ENCODE assay signal across 8 mouse cellular contexts in the genomic region with DNA sequence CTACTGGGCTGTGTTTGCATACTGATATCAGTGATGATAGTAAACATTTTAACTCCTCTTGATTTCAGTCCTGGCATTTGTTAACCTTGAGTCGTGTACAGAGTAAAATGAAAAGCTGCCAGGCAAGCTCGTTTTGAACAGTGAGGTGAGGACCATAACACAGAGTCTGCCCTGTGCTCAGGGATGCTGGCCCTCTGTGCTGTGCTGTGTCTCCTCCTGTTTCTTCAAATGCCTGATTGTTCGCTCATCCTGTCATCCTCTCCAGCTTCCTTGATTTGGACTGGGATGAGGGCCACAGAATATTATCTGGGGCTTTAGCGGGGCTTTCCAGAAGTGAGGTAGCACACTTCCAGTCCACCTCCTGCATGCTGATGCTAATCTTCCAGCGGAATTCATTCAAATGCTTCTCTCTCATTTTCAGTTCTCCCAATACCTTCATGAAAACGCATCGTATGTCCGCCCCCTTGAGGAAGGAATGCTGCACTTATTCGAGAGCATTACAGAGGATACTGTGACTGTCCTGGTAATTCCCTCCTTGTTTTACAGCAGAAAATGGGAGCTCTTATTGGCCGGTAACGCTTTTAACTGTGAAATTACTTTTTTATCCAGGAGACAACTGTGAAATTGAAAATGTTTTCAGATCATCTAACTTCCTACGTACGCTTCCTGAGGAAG. TPM values are rescaled to one million over a fixed set of nuclear protein-coding genes. Genes with fewer than 3 reads are reported as not detected.
A peak's percentile ranks its signal among the peaks of the same experiment; 100 is the strongest.
DNase-seq lines count a peak whose midpoint lies in the region; ATAC-seq and TF ChIP-seq lines count a peak whose summit lies in the region.

No protein-coding gene starts in this region.

- peaks cover 14 to 45% of the 10 kb centered on the region in 2 experiments for H3K4me1 ChIP-seq in CH12.LX (ENCODE audit: control insufficient read depth in 1 of 2, insufficient read depth in 2 of 2)
- H3K4me1 ChIP-seq in embryonic facial prominence, embryonic 12.5 days: peaks cover 5% of the 10 kb centered on the region; the same call in 1 of the 2 replicates
- no peaks in the 10 kb centered on the region; the same call in 1 of the 2 replicates for H3K4me1 ChIP-seq in heart, embryonic 16.5 days (ENCODE audit: control insufficient read depth, insufficient read depth, low read length)
- H3K4me1 ChIP-seq in lung, embryonic 15.5 days: 0 out of 2 replicates have a peak, but pooled peaks cover 2% of the 10 kb centered on the region

- H3K79me2 ChIP-seq in CH12.LX (replicated peaks; ENCODE audit: control insufficient read depth, extremely low read depth, insufficient read depth, poor library complexity, severe bottlenecking): no peaks in the 10 kb centered on the region

- no peak for TF ChIP-seq EP300 in CH12.LX (IDR thresholded peaks at IDR 0.05; ENCODE audit: low read length)

- TF ChIP-seq CTCF in CH12.LX (conservative IDR thresholded peaks at IDR 0.05 in 1 of 2, IDR thresholded peaks at IDR 0.05 in 1 of 2; ENCODE audit: low read depth in 2 of 2, low read length in 2 of 2): peak in 1 of 2 experiments; percentile 25; a peak in 1 of 4 replicates

- H3K27ac ChIP-seq in CH12.LX (ENCODE audit: insufficient read depth, low read depth): no peak overlapping the region
- 0 out of 2 replicates have a peak overlapping the region, but pooled peaks have one; percentile 1 for H3K27ac ChIP-seq in embryonic facial prominence, embryonic 12.5 days
- no peak overlapping the region for H3K27ac ChIP-seq in heart, embryonic 16.5 days (ENCODE audit: low read length)
- no peak overlapping the region for H3K27ac ChIP-seq in lung, embryonic 15.5 days

- no peak for DNase-seq in CH12.LX (ENCODE audit: extremely low read depth)
- peak; percentile 86 for DNase-seq in adrenal gland, postnatal 10 days
- peak; percentile 89 for DNase-seq in kidney, postnatal 14 days
- DNase-seq in retina, postnatal 1 day: peak; percentile 84

- no peak overlapping the region for H3K4me2 ChIP-seq in CH12.LX (ENCODE audit: insufficient read depth, low read depth, poor library complexity, severe bottlenecking)
- H3K4me2 ChIP-seq in embryonic facial prominence, embryonic 12.5 days (replicated peaks): no peak overlapping the region
- H3K4me2 ChIP-seq in heart, embryonic 16.5 days (ENCODE audit: low read depth, low read length): 0 out of 2 replicates have a peak overlapping the region, but pooled peaks have one; percentile 3
- no peak overlapping the region for H3K4me2 ChIP-seq in lung, embryonic 15.5 days

- no peak overlapping the region for H3K4me3 ChIP-seq in CH12.LX (replicated peaks in 1 of 3; ENCODE audit: low read depth in 2 of 3, low read length in 2 of 3, poor library complexity in 1 of 3)
- no peak overlapping the region for H3K4me3 ChIP-seq in embryonic facial prominence, embryonic 12.5 days
- H3K4me3 ChIP-seq in heart, embryonic 16.5 days (ENCODE audit: low read length): no peak overlapping the region
- no peak overlapping the region for H3K4me3 ChIP-seq in lung, embryonic 15.5 days

- TF ChIP-seq RAD21 in CH12.LX (IDR thresholded peaks at IDR 0.05; ENCODE audit: low read depth, low read length): peak; percentile 18

- ATAC-seq in embryonic facial prominence, embryonic 12.5 days (ENCODE audit: insufficient number of reproducible peaks, insufficient read depth, low FRiP score, low TSS enrichment): no peak
- peak; percentile 72; the same call in 1 of the 2 replicates for ATAC-seq in heart, embryonic 16.5 days (replicated peaks; ENCODE audit: extremely low read depth, insufficient read depth, low FRiP score)
- ATAC-seq in lung, embryonic 15.5 days (ENCODE audit: borderline replicate concordance, extremely low read depth, low FRiP score, low TSS enrichment): peak; percentile 57; the same call in 1 of the 2 replicates
- no peak for ATAC-seq in megakaryocyte, adult 5-6 weeks (ENCODE audit: poor library complexity, severe bottlenecking)

- dilution Hi-C loops in CH12.LX (cut with MboI; ENCODE audit: extremely low pct_ligation_motif_present, extremely low pct_unique_long_range_greater_than_20kb, low sequenced_read_pairs): no loop called here

- whole genome bisulfite sequencing in embryonic facial prominence, embryonic 12.5 days: 23% methylated on average over 13 of the region's 13 CpGs
- WGBS in heart, embryonic 16.5 days: 33% methylated on average over 13 of the region's 13 CpGs
- WGBS in lung, embryonic 15.5 days: 28% methylated on average over 13 of the region's 13 CpGs

- no peaks in the 10 kb centered on the region for H3K27me3 ChIP-seq in CH12.LX (replicated peaks)
- no peaks in the 10 kb centered on the region for H3K27me3 ChIP-seq in embryonic facial prominence, embryonic 12.5 days
- no peaks in the 10 kb centered on the region for H3K27me3 ChIP-seq in heart, embryonic 16.5 days (ENCODE audit: control insufficient read depth, insufficient read depth, low read length)
- no peaks in the 10 kb centered on the region for H3K27me3 ChIP-seq in lung, embryonic 15.5 days

- in situ Hi-C loops in CH12.LX (cut with MboI; ENCODE audit: low pct_ligation_motif_present, low pct_unique_long_range_greater_than_20kb, low sequenced_read_pairs): no loop called here

- peaks cover 39 to 74% of the 10 kb centered on the region in 2 experiments for H3K36me3 ChIP-seq in CH12.LX (replicated peaks in 1 of 2; ENCODE audit: control insufficient read depth in 1 of 2, insufficient read depth in 1 of 2, low read length in 1 of 2)
- H3K36me3 ChIP-seq in embryonic facial prominence, embryonic 12.5 days: peaks cover 24% of the 10 kb centered on the region
- peaks cover 22% of the 10 kb centered on the region for H3K36me3 ChIP-seq in heart, embryonic 16.5 days (ENCODE audit: control insufficient read depth, insufficient read depth)
- peaks cover 14% of the 10 kb centered on the region; the same call in 1 of the 2 replicates for H3K36me3 ChIP-seq in lung, embryonic 15.5 days

- no peaks in the 10 kb centered on the region for H3K9me3 ChIP-seq in CH12.LX (replicated peaks; ENCODE audit: low read length)
- no peaks in the 10 kb centered on the region for H3K9me3 ChIP-seq in embryonic facial prominence, embryonic 12.5 days
- no peaks in the 10 kb centered on the region for H3K9me3 ChIP-seq in heart, embryonic 16.5 days (replicated peaks; ENCODE audit: control insufficient read depth, low read length)
- no peaks in the 10 kb centered on the region for H3K9me3 ChIP-seq in lung, embryonic 15.5 days

- H3K9ac ChIP-seq in CH12.LX (ENCODE audit: insufficient read depth, low read depth): no peak overlapping the region
- no peak overlapping the region for H3K9ac ChIP-seq in embryonic facial prominence, embryonic 12.5 days
- no peak overlapping the region for H3K9ac ChIP-seq in heart, embryonic 16.5 days (ENCODE audit: low read length)
- H3K9ac ChIP-seq in lung, embryonic 15.5 days: no peak overlapping the region

- no peak for TF ChIP-seq POLR2A in CH12.LX (IDR thresholded peaks at IDR 0.05; ENCODE audit: low read depth, low read length)

TF ChIP-seq in CH12.LX, 34 proteins besides CTCF, POLR2A, EP300 and RAD21:
- TF ChIP-seq KAT2A (IDR thresholded peaks at IDR 0.05; ENCODE audit: insufficient replicate concordance, low read length) (no peak), HCFC1 (IDR thresholded peaks at IDR 0.05; ENCODE audit: low read depth, low read length) (no peak), GABPA (IDR thresholded peaks at IDR 0.05; ENCODE audit: insufficient replicate concordance, low read depth, low read length) (no peak), NRF1 (IDR thresholded peaks at IDR 0.05; ENCODE audit: low read depth, low read length) (no peak), MAZ (IDR thresholded peaks at IDR 0.05; ENCODE audit: low read depth, low read length) (no peak), IRF4 (IDR thresholded peaks at IDR 0.05; ENCODE audit: low read depth, low read length) (no peak), POLR2AphosphoS2 (IDR thresholded peaks at IDR 0.05; ENCODE audit: low read depth, low read length) (no peak), MEF2A (IDR thresholded peaks at IDR 0.05; ENCODE audit: borderline replicate concordance, low read depth, low read length) (no peak), SMC3 (IDR thresholded peaks at IDR 0.05; ENCODE audit: low read depth, low read length) (no peak), RCOR1 (conservative IDR thresholded peaks at IDR 0.05; ENCODE audit: low read depth, low read length) (no peak), E2F4 (IDR thresholded peaks at IDR 0.05; ENCODE audit: insufficient replicate concordance, low read depth, low read length) (no peak)

RNA-seq across cellular contexts. Expression of gene Ppp1r21, which starts 28.4 kb away (rescaled TPM):
- total RNA-seq in CH12.LX (2012; rRNA removed) (19.2 and 21.5 TPM in 2 replicates), CH12.LX (2014; rRNA removed) (30.4 TPM in 2 replicates)
- 24.6 and 27.7 TPM in 2 replicates for polyA plus RNA-seq in CH12.LX (2012; ENCODE audit: insufficient read length, low read depth)
- 10 to 100 TPM; 30.9 to 31.1 TPM for total RNA-seq in adrenal gland, postnatal 10 days (2021)
- 21.4 and 22.9 TPM in 2 replicates for polyA plus RNA-seq in embryonic facial prominence, embryonic 12.5 days (2016; fragmentation: Nextera tagmentation; extraction: Ambion mirVana)
- polyA plus RNA-seq in heart, embryonic 16.5 days (2015; fragmentation: Nextera tagmentation; extraction: Ambion mirVana): 12.4 and 14.1 TPM in 2 replicates
- 21.7 and 24.4 TPM in 2 replicates for polyA plus RNA-seq in lung, embryonic 15.5 days (2015; fragmentation: Nextera tagmentation; extraction: Ambion mirVana)
- 128 and 132 TPM in 2 replicates for total RNA-seq in megakaryocyte, adult 5-6 weeks (2015)
- 126 and 147 TPM in 2 replicates for total RNA-seq in megakaryocyte, adult 5-6 weeks (2017)

RNA-seq across cellular contexts. Expression of gene Ston1, which starts 39.2 kb away (rescaled TPM):
- 0.98 and 1.0 TPM in 2 replicates for total RNA-seq in CH12.LX (2012; rRNA removed)
- 0.31 and 1.1 TPM in 2 replicates for total RNA-seq in CH12.LX (2014; rRNA removed)
- 3.9 and 6.0 TPM in 2 replicates for polyA plus RNA-seq in CH12.LX (2012; ENCODE audit: insufficient read length, low read depth)
- 10 to 100 TPM; 25.0 to 25.1 TPM for total RNA-seq in adrenal gland, postnatal 10 days (2021)
- polyA plus RNA-seq in embryonic facial prominence, embryonic 12.5 days (2016; fragmentation: Nextera tagmentation; extraction: Ambion mirVana): 4.7 and 4.9 TPM in 2 replicates
- polyA plus RNA-seq in heart, embryonic 16.5 days (2015; fragmentation: Nextera tagmentation; extraction: Ambion mirVana): 4.7 and 5.0 TPM in 2 replicates
- polyA plus RNA-seq in lung, embryonic 15.5 days (2015; fragmentation: Nextera tagmentation; extraction: Ambion mirVana): 6.6 and 8.4 TPM in 2 replicates
- total RNA-seq in megakaryocyte, adult 5-6 weeks (2015): not detected in 2 replicates
- total RNA-seq in megakaryocyte, adult 5-6 weeks (2017): 0.89 TPM in 1 of 2 replicates, not detected in the other

Comparison
In these comparisons a context has a peak if more than half of its experiments do, and no peak if none do; other contexts are left out.
1. ATAC-seq: peak in heart, embryonic 16.5 days (single experiment) and lung, embryonic 15.5 days (single experiment); none in embryonic facial prominence, embryonic 12.5 days (single experiment) and megakaryocyte, adult 5-6 weeks (single experiment).